Mouse (Mus musculus): Measurements from ENCODE around the gene Olfr1218. TPM values are rescaled to one million over a fixed set of nuclear protein-coding genes. Genes with fewer than 3 reads are reported as not detected.

The Olfr1218 gene
- polyA plus RNA-seq, 1 experiment from 2014 or later, result not detected

DNA sequence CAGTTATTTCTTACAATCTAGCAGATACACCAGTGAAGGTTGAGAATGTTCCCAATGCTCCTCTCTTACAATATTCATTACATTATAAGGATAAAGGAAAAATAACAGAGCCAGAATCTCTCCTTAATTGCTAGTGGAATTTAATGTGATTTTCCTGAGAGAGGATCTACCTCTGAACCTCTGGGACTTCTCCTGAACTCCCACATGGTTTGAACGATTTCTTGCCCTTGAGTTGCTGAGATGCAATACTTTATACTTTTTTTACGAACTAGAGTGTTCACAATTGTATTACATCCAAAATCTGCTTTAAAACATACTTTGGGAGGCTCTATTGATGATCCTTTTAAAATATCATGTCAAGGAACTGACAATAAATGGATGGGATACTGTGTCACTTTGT is 54.1 kb downstream of the Olfr1218 start, which contains the start of gene Olfr1215:
Gene Olfr1215 (minus strand): TSS at position 101 of the 400 bp plus-strand sequence.
- Histone ChIP-seq H3K4me2 (replicated peaks; ENCODE audit: low read depth, low read length) (no peak within 1 kb of the TSS), H3K9ac (ENCODE audit: low read depth, low read length) (no peak within 1 kb of the TSS), H3K4me1 (replicated peaks; ENCODE audit: control insufficient read depth, insufficient read depth, low read length) (no peaks in the 10 kb centered on the region), H3K4me3 (ENCODE audit: low read depth, low read length) (no peak within 1 kb of the TSS), H3K9me3 (ENCODE audit: control insufficient read depth, low read length) (no peaks in the 10 kb centered on the region), H3K36me3 (ENCODE audit: control insufficient read depth, insufficient read depth, low read length) (no peaks in the 10 kb centered on the region), H3K27me3 (ENCODE audit: control insufficient read depth, insufficient read depth, low read length) (no peaks in the 10 kb centered on the region), H3K27ac (ENCODE audit: low read depth, low read length) (no peak within 1 kb of the TSS)
- WGBS, result 74% methylated on average over 2 of the region's 2 CpGs
- DNase-seq (ENCODE audit: low spot score) (no peak), ATAC-seq (ENCODE audit: low FRiP score) (no peak)

Other genes with a start within 250 kb of the Olfr1218 start
- gene Olfr1202, start 246.7 kb downstream of the Olfr1218 start, polyA plus RNA-seq (2014; fragmentation: Nextera tagmentation; extraction: Ambion mirVana), result not detected in 2 replicates
- gene Olfr1205, start 231.4 kb downstream of the Olfr1218 start, polyA plus RNA-seq (2014; fragmentation: Nextera tagmentation; extraction: Ambion mirVana), result not detected in 2 replicates
- gene Olfr1204, start 211.9 kb downstream of the Olfr1218 start, polyA plus RNA-seq (2014; fragmentation: Nextera tagmentation; extraction: Ambion mirVana), result not detected in 2 replicates
- gene Olfr1206, start 198.0 kb downstream of the Olfr1218 start, polyA plus RNA-seq (2014; fragmentation: Nextera tagmentation; extraction: Ambion mirVana), result not detected in 2 replicates
- not detected in 2 replicates for gene Olfr1208, start 158.9 kb downstream of the Olfr1218 start, polyA plus RNA-seq (2014; fragmentation: Nextera tagmentation; extraction: Ambion mirVana)
- gene Olfr1209, start 146.0 kb downstream of the Olfr1218 start, polyA plus RNA-seq (2014; fragmentation: Nextera tagmentation; extraction: Ambion mirVana), result not detected in 2 replicates
- gene Olfr1211, start 123.1 kb downstream of the Olfr1218 start, polyA plus RNA-seq (2014; fragmentation: Nextera tagmentation; extraction: Ambion mirVana), result not detected in 2 replicates
- gene Olfr1212, start 107.2 kb downstream of the Olfr1218 start, polyA plus RNA-seq (2014; fragmentation: Nextera tagmentation; extraction: Ambion mirVana), result not detected in 2 replicates
- gene Gm13762, start 80.9 kb downstream of the Olfr1218 start, polyA plus RNA-seq (2014; fragmentation: Nextera tagmentation; extraction: Ambion mirVana), result not detected in 2 replicates
- not detected in 2 replicates for gene Olfr1214, start 68.5 kb downstream of the Olfr1218 start, polyA plus RNA-seq (2014; fragmentation: Nextera tagmentation; extraction: Ambion mirVana)
- gene Olfr1215, start 54.2 kb downstream of the Olfr1218 start, polyA plus RNA-seq (2014; fragmentation: Nextera tagmentation; extraction: Ambion mirVana), result not detected in 2 replicates
- gene Olfr1216, start 42.8 kb downstream of the Olfr1218 start, polyA plus RNA-seq (2014; fragmentation: Nextera tagmentation; extraction: Ambion mirVana), result not detected in 2 replicates
- not detected in 2 replicates for gene Olfr1217, start 29.1 kb downstream of the Olfr1218 start, polyA plus RNA-seq (2014; fragmentation: Nextera tagmentation; extraction: Ambion mirVana)
- gene Olfr1219, start 22.3 kb upstream of the Olfr1218 start, polyA plus RNA-seq (2014; fragmentation: Nextera tagmentation; extraction: Ambion mirVana), result not detected in 2 replicates
- gene Olfr1220, start 45.6 kb upstream of the Olfr1218 start, polyA plus RNA-seq (2014; fragmentation: Nextera tagmentation; extraction: Ambion mirVana), result not detected in 2 replicates
- gene Olfr1221, start 56.1 kb upstream of the Olfr1218 start, polyA plus RNA-seq (2014; fragmentation: Nextera tagmentation; extraction: Ambion mirVana), result not detected in 2 replicates
- not detected in 2 replicates for gene Olfr1222, start 71.9 kb upstream of the Olfr1218 start, polyA plus RNA-seq (2014; fragmentation: Nextera tagmentation; extraction: Ambion mirVana)
- gene Olfr1223, start 90.4 kb upstream of the Olfr1218 start, polyA plus RNA-seq (2014; fragmentation: Nextera tagmentation; extraction: Ambion mirVana), result not detected in 2 replicates
- not detected in 2 replicates for gene Olfr1224-ps1, start 102.9 kb upstream of the Olfr1218 start, polyA plus RNA-seq (2014; fragmentation: Nextera tagmentation; extraction: Ambion mirVana)
- not detected in 2 replicates for gene Olfr1225, start 113.5 kb upstream of the Olfr1218 start, polyA plus RNA-seq (2014; fragmentation: Nextera tagmentation; extraction: Ambion mirVana)
- not detected in 2 replicates for gene Olfr1226, start 138.9 kb upstream of the Olfr1218 start, polyA plus RNA-seq (2014; fragmentation: Nextera tagmentation; extraction: Ambion mirVana)
- not detected in 2 replicates for gene Olfr1228, start 192.9 kb upstream of the Olfr1218 start, polyA plus RNA-seq (2014; fragmentation: Nextera tagmentation; extraction: Ambion mirVana)
- not detected in 2 replicates for gene Olfr1229, start 226.8 kb upstream of the Olfr1218 start, polyA plus RNA-seq (2014; fragmentation: Nextera tagmentation; extraction: Ambion mirVana)
- gene Olfr1230, start 236.1 kb upstream of the Olfr1218 start, polyA plus RNA-seq (2014; fragmentation: Nextera tagmentation; extraction: Ambion mirVana), result not detected in 2 replicates
- gene Olfr1231, start 245.9 kb upstream of the Olfr1218 start, polyA plus RNA-seq (2014; fragmentation: Nextera tagmentation; extraction: Ambion mirVana), result not detected in 2 replicates

Measured in hindbrain, embryonic 11.5 days (tissue).